Mouse (Mus musculus): ENCODE measurements at regions not wholly inside any gene's neighbourhood (a gene's known extent, or its start where the extent isn't known, plus 50 kb on each side); places are given as distances from the start of the nearest gene placed in this dataset.

DNA sequence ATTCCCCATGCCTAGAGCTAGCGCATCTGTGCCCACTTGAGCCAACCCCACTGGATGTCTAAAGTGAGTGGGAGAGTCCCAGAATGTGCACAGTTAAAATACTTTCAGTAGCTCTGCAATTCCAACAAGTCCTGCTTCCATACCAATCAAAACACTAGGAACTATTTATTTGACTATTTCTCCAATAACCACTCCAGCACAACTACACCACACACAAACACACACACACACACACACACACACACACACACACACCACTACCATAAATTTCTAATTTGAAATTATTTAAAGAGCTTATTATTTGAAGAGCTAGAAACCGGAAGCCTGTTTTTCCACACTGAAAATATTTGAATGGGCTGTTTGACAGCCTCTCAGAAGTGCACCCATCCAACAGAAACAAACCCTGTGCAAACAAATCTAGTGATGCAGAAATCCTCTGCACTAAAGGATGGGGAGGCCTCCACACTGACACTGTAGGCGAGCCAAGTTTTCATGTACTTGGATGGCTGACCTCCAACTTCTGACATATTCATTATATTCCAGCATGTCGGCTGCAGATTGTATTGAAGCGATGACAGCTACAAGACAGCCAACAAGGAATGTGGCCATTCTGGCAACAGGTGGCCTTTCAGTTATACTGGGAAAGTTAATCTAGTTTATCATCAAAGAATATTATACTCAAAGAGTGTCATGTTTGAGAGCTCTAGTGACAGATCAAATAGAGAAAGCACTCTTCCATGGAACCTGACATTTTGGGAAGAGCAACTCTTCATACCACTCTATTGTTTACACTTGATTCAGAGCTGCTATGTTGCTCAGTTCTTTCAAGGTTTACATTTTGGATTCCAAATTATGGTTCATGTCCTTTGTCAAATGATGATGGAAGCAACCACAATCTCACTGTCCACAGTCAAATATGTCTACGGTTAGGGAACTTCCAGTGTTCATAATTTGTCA lies 207.7 kb downstream of the Tle4 start:
- ATAC-seq (replicated peaks; ENCODE audit: low FRiP score) = no peak
- no peak overlapping the region for H3K9ac ChIP-seq (ENCODE audit: low read length)
- H3K9me3 ChIP-seq (ENCODE audit: control insufficient read depth, low read length) = no peaks in the 10 kb centered on the region
- no peak overlapping the region for H3K27ac ChIP-seq (ENCODE audit: low read depth, low read length)
- no peak overlapping the region for H3K4me2 ChIP-seq (ENCODE audit: low read depth, low read length, severe bottlenecking)
- H3K36me3 ChIP-seq (ENCODE audit: control insufficient read depth, insufficient read depth, low read length) = no peaks in the 10 kb centered on the region
- WGBS = 88% methylated on average over 6 of the region's 6 CpGs
- H3K4me1 ChIP-seq (replicated peaks; ENCODE audit: control insufficient read depth, insufficient read depth, low read length) = no peaks in the 10 kb centered on the region
- no peak for DNase-seq (ENCODE audit: low spot score)
- H3K4me3 ChIP-seq (ENCODE audit: low read depth, low read length) = no peak overlapping the region
- H3K27me3 ChIP-seq (ENCODE audit: control insufficient read depth, insufficient read depth, low read length) = no peaks in the 10 kb centered on the region; the same call in 1 of the 2 replicates

DNA sequence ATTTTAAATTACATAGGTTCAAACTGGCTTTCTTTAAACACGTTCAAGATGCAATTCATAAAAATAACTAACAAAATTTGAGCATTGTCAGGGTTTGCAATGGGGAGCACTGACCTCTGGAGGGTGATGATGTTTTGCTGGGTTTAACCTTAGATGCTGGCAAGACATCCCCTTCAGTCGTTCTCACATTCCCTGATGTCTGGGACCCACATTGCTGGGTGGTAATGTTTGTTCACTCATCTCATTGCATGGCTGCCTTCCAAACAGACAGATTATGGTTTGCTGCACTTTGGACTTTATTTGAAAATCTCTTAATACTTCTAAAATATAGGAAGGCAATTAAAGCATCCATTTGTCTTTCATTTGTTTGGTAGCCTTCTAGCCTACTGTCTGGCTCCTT lies 206.9 kb downstream of the Tle4 start:
- ATAC-seq (replicated peaks; ENCODE audit: low FRiP score) = no peak
- Histone ChIP-seq H3K4me3 (ENCODE audit: low read depth, low read length) (no peak overlapping the region), H3K27ac (ENCODE audit: low read depth, low read length) (no peak overlapping the region), H3K27me3 (ENCODE audit: control insufficient read depth, insufficient read depth, low read length) (no peaks in the 10 kb centered on the region; the same call in 1 of the 2 replicates), H3K9me3 (ENCODE audit: control insufficient read depth, low read length) (no peaks in the 10 kb centered on the region), H3K4me1 (replicated peaks; ENCODE audit: control insufficient read depth, insufficient read depth, low read length) (no peaks in the 10 kb centered on the region), H3K4me2 (ENCODE audit: low read depth, low read length, severe bottlenecking) (no peak overlapping the region), H3K9ac (ENCODE audit: low read length) (no peak overlapping the region), H3K36me3 (ENCODE audit: control insufficient read depth, insufficient read depth, low read length) (no peaks in the 10 kb centered on the region)
- DNase-seq (ENCODE audit: low spot score) = no peak
- WGBS = 79% methylated on average over 2 of the region's 2 CpGs
